Mouse (Mus musculus) common myeloid progenitor, adult 5-6 weeks (primary cell): Measurements from ENCODE around the gene Ccdc169. TPM values are rescaled to one million over a fixed set of nuclear protein-coding genes. Genes with fewer than 3 reads are reported as not detected.
"Not testable (repeated sequence)": the region's sequence is repeated elsewhere in the genome, so short reads cannot be mapped to it uniquely, and the experiment has no call there.

ENCODE experiments used
- ATAC-seq: replicated peaks from 2 replicates; pipeline ENCODE4 v1.8.0; 2016; ENCODE audit warnings: low read depth, mild to moderate bottlenecking, moderate TSS enrichment, inconsistent platforms; ENCODE audit not compliant: poor library complexity, severe bottlenecking
- total RNA-seq: library from RNA; stranded (forward); fragments of 200-1000, 187-1606 nt; gene quantifications from 2 replicates; pipeline ENCODE4 v1.2.3, GENCODE M21; 2017

Ccdc169 gene
- total RNA-seq, 1 experiment from 2014 or later, result 0.41 TPM

- ATAC-seq, result no peak
Observed at GRCm38 (mm10) chr3:55191668-55192067, 54.5 kb downstream of the Ccdc169 start.

- no peak for ATAC-seq
Observed at GRCm38 (mm10) chr3:55193351-55193750, 56.2 kb downstream of the Ccdc169 start.

- no peak for ATAC-seq
Observed at GRCm38 (mm10) chr3:55194792-55195191, 57.7 kb downstream of the Ccdc169 start.

- ATAC-seq, result no peak
Observed at GRCm38 (mm10) chr3:55195581-55196327, 58.6 kb downstream of the Ccdc169 start.

- ATAC-seq, result no peak
Observed at GRCm38 (mm10) chr3:55196328-55196710, 59.2 kb downstream of the Ccdc169 start.

- not testable (repeated sequence) for ATAC-seq
Observed at GRCm38 (mm10) chr3:55203621-55204020, 66.5 kb downstream of the Ccdc169 start.

- no peak for ATAC-seq
Observed at GRCm38 (mm10) chr3:55206413-55206812, 69.3 kb downstream of the Ccdc169 start.

- ATAC-seq, result no peak
Observed at GRCm38 (mm10) chr3:55207665-55208064, 70.5 kb downstream of the Ccdc169 start.

- no peak for ATAC-seq
Observed at GRCm38 (mm10) chr3:55212254-55212653, 75.1 kb downstream of the Ccdc169 start.

GRCm38 (mm10) chr3:55213785-55214184 lies 76.6 kb downstream of the Ccdc169 start:
- no peak for ATAC-seq

GRCm38 (mm10) chr3:55214413-55214812 lies 77.3 kb downstream of the Ccdc169 start:
- ATAC-seq, result no peak

- ATAC-seq, result no peak
Observed at GRCm38 (mm10) chr3:55222502-55222901, 85.4 kb downstream of the Ccdc169 start.

Other genes with a start within 250 kb of the Ccdc169 start
- gene Sertm1, start 221.5 kb upstream of the Ccdc169 start, total RNA-seq, result not detected in 2 replicates
- gene Ccna1, start 81.8 kb upstream of the Ccdc169 start, total RNA-seq, result not detected in 2 replicates
- 24.7 and 27.1 TPM in 2 replicates for gene Spg20, start 25.2 kb upstream of the Ccdc169 start, total RNA-seq
- not detected in 2 replicates for gene Sohlh2, start 44.7 kb downstream of the Ccdc169 start, total RNA-seq
- gene Dclk1, start 105.0 kb downstream of the Ccdc169 start, total RNA-seq, result not detected in 2 replicates